Mouse (Mus musculus) neutrophil, adult 5-6 weeks (primary cell): ENCODE measurements at regions not wholly inside any gene's neighbourhood (a gene's known extent, or its start where the extent isn't known, plus 50 kb on each side); places are given as distances from the start of the nearest gene placed in this dataset.

Experiments used
- ATAC-seq: fragments of 151-379, 151-347 bp; 2 replicates; pipeline ENCODE4 v1.8.0; 2017; ENCODE audit warnings: mild to moderate bottlenecking, moderate TSS enrichment; ENCODE audit not compliant: insufficient number of reproducible peaks, poor library complexity, low FRiP score, severe bottlenecking; ENCODE audit errors: extremely low read depth

GRCm38 (mm10) chr8:4411126-4411525, 81.7 kb upstream of the Cers4 start:
- ATAC-seq: no peak

GRCm38 (mm10) chr8:4411836-4412235, 81.0 kb upstream of the Cers4 start:
- ATAC-seq: no peak

- ATAC-seq: peak; percentile 61; the same call in 1 of the 2 replicates
Measured at GRCm38 (mm10) chr8:4413206-4413605, 79.6 kb upstream of the Cers4 start.

GRCm38 (mm10) chr8:4413764-4414163, 79.1 kb upstream of the Cers4 start:
- no peak for ATAC-seq

- ATAC-seq: no peak
Measured at GRCm38 (mm10) chr8:4417141-4417540, 75.7 kb upstream of the Cers4 start.

GRCm38 (mm10) chr8:4433161-4433560, 59.7 kb upstream of the Cers4 start:
- no peak for ATAC-seq

- ATAC-seq: no peak
Measured at GRCm38 (mm10) chr8:4436546-4436945, 56.3 kb upstream of the Cers4 start.
